Mouse (Mus musculus) hematopoietic stem cell, adult 5-6 weeks (primary cell): ENCODE measurements around the gene Rnf185. TPM values are rescaled to one million over a fixed set of nuclear protein-coding genes. Genes with fewer than 3 reads are reported as not detected.

Experiments used
- ATAC-seq, 2 experiments: fragments of 125-278 bp in 1 of 2; replicated peaks in 1 of 2; 2 replicates each; pipeline ENCODE4 v1.8.0; 2016 to 2017; ENCODE audit warnings: inconsistent platforms in 2 of 2, mild to moderate bottlenecking in 2 of 2, moderate number of reproducible peaks in 2 of 2, low read depth in 1 of 2, moderate TSS enrichment in 1 of 2; ENCODE audit not compliant: low FRiP score in 2 of 2, poor library complexity in 2 of 2, severe bottlenecking in 2 of 2, insufficient read depth in 1 of 2, low TSS enrichment in 1 of 2
- total RNA-seq: library from RNA; stranded (forward); fragments of 172-1452, 232-1000 nt; gene quantifications from 2 replicates; pipeline ENCODE4 v1.2.3, GENCODE M21; 2017

Rnf185 gene
- total RNA-seq, 1 experiment from 2014 or later = 10.9 TPM

- ATAC-seq = no peak
Measured at GRCm38 (mm10) chr11:3454506-3454905, 2.3 kb upstream of the Rnf185 start.

DNA sequence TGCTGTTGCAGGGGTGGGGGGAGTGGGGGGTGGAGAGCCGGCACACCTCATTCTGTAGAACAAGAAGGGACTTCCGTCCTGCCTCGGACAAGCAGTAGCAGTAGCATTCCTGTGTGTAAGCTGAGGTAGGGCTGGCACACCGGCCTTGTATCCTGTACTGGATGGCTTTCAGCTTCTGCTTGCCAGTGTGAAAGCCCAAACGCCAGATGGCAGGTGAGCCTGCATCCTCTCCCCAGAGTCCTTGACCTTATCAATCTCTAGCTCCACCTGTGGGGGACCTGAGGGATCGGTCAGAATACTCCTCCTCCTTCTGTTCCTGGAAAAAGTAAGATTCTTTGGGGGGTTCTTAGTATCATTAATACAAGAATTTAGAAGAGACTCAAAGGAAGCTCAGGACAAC lies 1.3 kb upstream of the Rnf185 start:
- ATAC-seq = no peak

GRCm38 (mm10) chr11:3452769-3453168 lies 606 bp upstream of the Rnf185 start:
- ATAC-seq = no peak

GRCm38 (mm10) chr11:3451701-3452163 lies 431 bp downstream of the Rnf185 start:
- ATAC-seq = peak in 1 of 2 experiments; percentile 26; a peak in 1 of 4 replicates

GRCm38 (mm10) chr11:3444875-3445274 lies 7.3 kb downstream of the Rnf185 start:
- ATAC-seq = peak in 1 of 2 experiments; percentile 29; a peak in 1 of 4 replicates

DNA sequence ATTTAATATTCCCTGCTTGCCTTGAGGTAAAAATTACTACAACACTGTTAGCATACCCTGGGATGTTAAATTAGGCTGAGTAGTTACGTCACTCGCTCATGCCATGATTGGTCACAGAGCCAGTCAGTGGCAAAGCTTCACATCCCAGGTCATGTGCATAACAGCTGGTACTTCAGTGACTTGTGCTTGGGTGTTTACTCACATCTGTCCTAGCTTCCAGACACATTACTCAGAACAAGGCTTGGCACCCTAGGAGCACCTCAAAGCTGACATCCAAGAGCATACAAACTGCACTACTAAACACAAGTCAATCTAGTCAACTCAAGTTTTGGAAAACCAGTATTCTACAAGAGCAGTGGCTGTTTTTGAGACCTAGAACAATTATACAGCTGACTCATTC lies 9.1 kb downstream of the Rnf185 start:
- no peak for ATAC-seq

GRCm38 (mm10) chr11:3442677-3443076 lies 9.5 kb downstream of the Rnf185 start:
- no peak for ATAC-seq

DNA sequence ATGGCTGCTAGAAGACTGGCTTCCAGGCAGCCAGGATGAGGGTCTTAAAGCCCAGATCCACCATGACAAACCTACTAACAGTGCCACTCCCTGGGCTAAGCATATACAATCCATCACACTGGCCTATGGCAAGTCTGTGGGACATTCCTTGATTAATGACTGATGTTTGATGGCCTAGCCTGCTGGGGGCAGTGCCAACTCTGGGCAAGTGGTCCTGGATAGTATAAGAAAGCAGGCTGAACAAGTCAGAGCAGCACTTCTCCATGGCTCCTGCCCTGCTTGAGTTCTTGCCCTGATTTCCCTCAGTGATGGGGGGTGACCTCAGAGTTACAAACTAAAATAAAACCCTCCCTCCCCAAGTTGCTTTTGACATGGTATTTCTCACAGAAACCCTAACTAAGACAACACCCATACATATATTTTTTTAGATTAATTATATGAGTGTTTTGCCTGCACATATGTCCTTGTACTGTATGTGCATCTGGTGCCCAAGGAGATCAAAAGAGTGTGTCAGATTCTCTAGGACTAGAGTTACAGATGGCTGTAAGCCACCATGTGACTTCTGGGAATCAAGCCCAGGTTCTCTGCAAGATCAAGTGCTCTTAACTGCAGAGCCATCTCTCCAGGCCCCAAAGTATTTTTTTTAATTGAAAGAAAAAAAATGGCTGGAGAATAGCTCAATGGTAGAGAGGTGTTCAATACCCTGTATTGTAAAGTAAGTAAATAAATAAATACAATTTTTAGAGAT lies 10.3 kb downstream of the Rnf185 start:
- no peak for ATAC-seq

GRCm38 (mm10) chr11:3437621-3438020 lies 14.5 kb downstream of the Rnf185 start:
- no peak for ATAC-seq

DNA sequence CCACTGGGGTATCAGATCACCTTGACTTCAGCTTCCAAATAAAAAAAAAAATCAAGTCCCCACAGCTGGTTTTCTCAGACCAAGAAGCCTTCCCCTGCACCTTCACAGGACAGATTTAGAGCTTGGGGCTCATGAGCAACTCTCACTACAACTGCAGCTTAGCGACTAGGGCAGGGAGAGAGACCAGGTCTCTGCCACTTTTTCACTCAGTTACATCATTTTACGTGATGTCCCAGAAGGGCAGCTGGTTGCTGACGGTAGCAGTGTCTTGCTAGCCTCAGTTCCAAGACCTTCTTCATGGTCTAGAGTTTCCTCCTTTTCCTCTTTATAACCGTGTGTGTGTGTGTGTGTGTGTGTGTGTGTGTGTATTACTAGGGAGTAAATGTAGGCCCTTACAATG lies 18.4 kb downstream of the Rnf185 start:
- no peak for ATAC-seq

DNA sequence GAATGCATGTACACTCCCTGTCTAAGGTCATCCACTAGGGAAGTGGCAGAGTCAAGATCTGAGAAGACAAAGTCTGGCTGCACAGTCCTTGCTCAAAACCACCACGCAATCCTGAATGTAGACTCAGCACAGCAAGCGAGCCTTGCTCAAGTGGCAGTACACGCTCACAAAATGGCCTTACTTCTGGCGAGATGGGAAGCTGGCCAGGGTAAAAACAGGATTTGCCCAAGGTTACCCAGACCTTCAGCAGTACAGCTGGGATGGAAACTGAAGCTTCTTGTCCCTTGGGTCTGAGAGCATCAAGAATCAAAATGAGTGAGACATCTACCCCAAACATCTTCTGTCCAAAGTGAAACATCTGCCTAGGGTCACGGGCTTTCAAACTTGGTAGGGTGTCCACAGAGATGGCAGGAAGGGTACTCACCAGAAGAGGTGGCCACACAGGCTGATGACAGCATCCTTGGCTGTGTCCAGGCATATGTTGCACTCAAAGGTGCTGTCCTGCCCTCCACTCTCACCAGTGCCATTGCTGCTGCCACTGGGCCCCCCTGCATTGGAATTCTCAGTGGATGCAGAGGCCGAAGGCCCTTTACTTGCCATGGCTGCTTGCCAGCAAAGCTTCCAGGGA lies 20.1 kb downstream of the Rnf185 start:
- no peak for ATAC-seq

DNA sequence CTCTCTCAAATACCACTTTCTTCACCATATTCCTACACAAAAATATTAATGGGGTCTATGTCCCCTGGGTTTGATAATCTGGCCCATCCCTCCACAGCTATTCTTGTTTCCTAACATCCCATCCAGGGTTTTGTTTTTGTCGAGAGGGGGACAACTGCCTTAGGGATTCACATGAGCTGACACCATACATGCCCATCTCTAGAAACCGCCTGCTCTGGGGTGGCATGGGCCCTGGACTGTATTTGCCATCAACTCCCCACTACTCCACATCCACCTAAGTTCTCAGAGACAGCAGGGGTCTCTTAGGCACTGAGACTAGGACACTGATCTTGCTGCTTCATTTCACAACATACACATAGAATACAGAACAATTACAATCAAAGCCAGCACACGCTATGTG lies 20.6 kb downstream of the Rnf185 start:
- no peak for ATAC-seq

GRCm38 (mm10) chr11:3428632-3429031 lies 23.5 kb downstream of the Rnf185 start:
- no peak for ATAC-seq

GRCm38 (mm10) chr11:3427697-3428230 lies 24.4 kb downstream of the Rnf185 start:
- ATAC-seq = no peak

- ATAC-seq = no peak
Measured at GRCm38 (mm10) chr11:3422242-3422641, 29.9 kb downstream of the Rnf185 start.

GRCm38 (mm10) chr11:3418741-3419140 lies 33.4 kb downstream of the Rnf185 start:
- ATAC-seq = no peak

DNA sequence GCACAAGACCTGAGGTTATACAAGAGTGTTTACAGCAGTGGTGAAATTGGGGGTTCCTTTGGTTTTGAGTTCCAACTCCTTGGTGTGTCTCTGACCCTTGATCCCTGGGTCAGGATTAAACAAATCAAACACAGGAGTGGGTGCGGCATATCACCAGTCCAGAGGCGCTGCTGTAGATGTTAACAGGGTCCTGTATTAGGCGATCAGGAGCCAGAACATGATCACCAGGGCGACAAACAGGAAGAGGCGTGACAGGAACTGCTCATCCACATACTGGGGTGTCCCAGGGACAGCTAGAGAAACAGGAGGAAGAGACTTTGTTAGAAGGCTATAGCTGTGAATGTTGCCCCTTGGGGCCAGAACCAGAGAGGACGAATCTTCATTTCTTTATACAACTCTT lies 34.4 kb downstream of the Rnf185 start:
- ATAC-seq = no peak

DNA sequence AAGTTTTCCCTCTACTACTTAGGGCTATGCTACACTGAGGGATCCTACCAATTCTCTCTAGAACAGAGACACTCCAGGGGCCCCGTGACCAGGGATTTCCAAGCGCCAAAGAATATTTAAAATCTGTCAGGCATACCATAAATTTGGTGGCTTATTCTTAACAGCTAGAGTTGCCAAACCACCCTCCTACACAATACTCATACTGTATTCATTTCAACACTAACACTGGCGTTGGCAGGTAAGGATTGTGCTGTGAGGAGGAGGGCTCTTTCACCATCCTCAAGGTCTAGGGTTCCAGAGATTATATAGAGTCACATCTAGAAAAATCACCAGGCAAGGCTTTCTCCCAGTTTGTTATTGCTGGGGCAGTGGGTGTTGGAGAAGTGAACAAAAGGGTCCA lies 35.8 kb downstream of the Rnf185 start:
- ATAC-seq = no peak

DNA sequence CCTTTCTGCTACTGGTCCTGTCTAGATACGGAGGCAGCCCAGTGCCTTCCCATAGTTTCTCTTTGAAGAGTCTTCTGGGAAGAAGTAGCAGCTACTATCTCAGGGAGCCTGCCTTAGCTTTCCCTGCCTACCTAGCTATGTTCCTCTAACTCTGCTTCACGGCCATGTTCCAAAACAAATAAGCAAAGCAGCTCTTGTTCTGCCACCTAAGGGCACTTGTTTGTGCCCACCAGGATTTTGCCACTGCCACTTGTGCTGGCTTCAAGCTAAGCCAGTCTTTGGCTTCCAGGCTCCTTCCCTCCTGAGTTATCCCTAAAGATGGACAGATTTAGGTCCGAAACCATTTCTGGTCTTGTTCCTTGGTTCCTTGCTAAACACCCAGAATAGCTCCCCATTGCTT lies 40.1 kb downstream of the Rnf185 start:
- ATAC-seq = no peak
